Mouse (Mus musculus) hindbrain, postnatal 0 days (tissue): ENCODE measurements around the gene Mmaa. TPM values are rescaled to one million over a fixed set of nuclear protein-coding genes. Genes with fewer than 3 reads are reported as not detected.

Experiments used
- ATAC-seq: fragments of 200-750 bp; cut with Nextera tagmentation; 2 replicates; pipeline ENCODE4 v1.8.0; 2017; ENCODE audit warnings: mild to moderate bottlenecking, moderate TSS enrichment, moderate library complexity
- DNase-seq: peaks from one replicate; pipeline ENCODE4 v3.0.0-alpha.2; 2015; ENCODE audit warnings: low spot score
- H3K27ac ChIP-seq: fragments of 300-500 bp; sonication (generic); 2 replicates; pipeline ENCODE4 v1.5.1; 2014; ENCODE audit warnings: mild to moderate bottlenecking
- H3K27me3 ChIP-seq: fragments of 300-500 bp; sonication (generic); 2 replicates; pipeline ENCODE4 v1.6.1; 2014; ENCODE audit warnings: low read length, mixed read lengths; ENCODE audit not compliant: insufficient read depth
- H3K36me3 ChIP-seq: fragments of 300-500 bp; sonication (generic); 2 replicates; pipeline ENCODE4 v1.6.1; 2014; ENCODE audit warnings: low read length, mixed read lengths; ENCODE audit not compliant: insufficient read depth
- H3K4me1 ChIP-seq: fragments of 300-500 bp; sonication (generic); 2 replicates; pipeline ENCODE4 v1.6.1; 2014; ENCODE audit warnings: antibody characterized with exemption, low read length, mixed read lengths; ENCODE audit not compliant: insufficient read depth
- H3K4me2 ChIP-seq: fragments of 300-500 bp; sonication (generic); 2 replicates; pipeline ENCODE4 v1.6.1; 2014; ENCODE audit warnings: low read depth, mild to moderate bottlenecking, low read length, moderate library complexity, mixed read lengths
- H3K4me3 ChIP-seq: fragments of 300-500 bp; sonication (generic); 2 replicates; pipeline ENCODE4 v1.5.1; 2014; ENCODE audit warnings: low read length
- H3K9ac ChIP-seq: fragments of 300-500 bp; sonication (generic); replicated peaks from 2 replicates; pipeline ENCODE4 v1.6.1; 2014; ENCODE audit warnings: mild to moderate bottlenecking, low read length, moderate library complexity, mixed read lengths
- H3K9me3 ChIP-seq: fragments of 300-500 bp; sonication (generic); 2 replicates; pipeline ENCODE4 v1.6.1; 2016; ENCODE audit warnings: low read length, mixed read lengths
- CTCF ChIP-seq: IDR thresholded peaks from 2 replicates; pipeline ENCODE4 v1.5.1; 2016; ENCODE audit warnings: antibody characterized with exemption, control low read depth, low read depth
- WGBS: fragments of 180-500 bp; shearing (Covaris S2); extraction: QIAGEN DNeasy Blood & Tissue Kit; methylation state at CpG from one replicate; pipeline ENCODE4 v1.1.7; 2014; 5-methylcytosine and 5-hydroxymethylcytosine counted together
- polyA plus RNA-seq: library from polyadenylated mRNA; unstranded; fragments of >200 nt; fragmentation: Nextera tagmentation; extraction: Ambion mirVana; gene quantifications from 2 replicates; pipeline ENCODE4 v1.2.1, GENCODE M21; 2015
- total RNA-seq: library from RNA; depleted of rRNA; stranded (reverse); fragments of >200 nt; gene quantifications from 2 replicates; pipeline ENCODE4 v1.2.3, GENCODE M21; 2014

Gene Mmaa
- total and polyA plus RNA-seq, 2 experiments from 2014 or later = 7.9 to 11.5 TPM

DNA sequence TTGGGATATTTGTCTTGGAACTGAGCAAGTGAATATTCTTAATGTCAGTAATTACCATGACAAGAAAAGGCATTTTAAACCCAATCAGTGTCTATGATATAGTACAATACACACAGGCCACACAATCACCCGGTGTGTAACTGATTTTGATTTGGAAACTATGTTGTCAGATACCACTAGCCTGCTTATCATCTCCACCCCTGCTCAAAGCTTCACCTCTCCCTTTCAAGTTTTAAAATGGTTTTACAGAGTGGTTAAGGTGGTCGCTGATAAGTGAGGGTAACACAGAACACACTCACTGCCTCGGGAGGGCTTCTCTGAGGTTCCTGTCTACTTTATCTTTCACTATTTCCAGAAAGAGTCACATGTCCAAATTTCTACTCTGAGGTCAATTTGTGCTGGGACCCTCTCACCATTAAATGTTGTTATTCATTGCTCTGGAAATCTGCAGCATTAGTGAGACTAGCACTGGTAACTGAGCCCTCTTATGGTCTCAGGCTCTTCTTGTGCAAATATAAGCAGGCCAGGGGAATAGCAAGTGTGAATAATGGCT is 1.9 kb downstream of the Mmaa start:
- H3K9ac ChIP-seq = 0 out of 2 replicates have a peak overlapping the region, but pooled peaks have one; percentile 83
- no peak for TF ChIP-seq CTCF
- peaks cover 11% of the 10 kb centered on the region for H3K4me1 ChIP-seq
- H3K36me3 ChIP-seq = no peaks in the 10 kb centered on the region
- no peak overlapping the region for H3K4me3 ChIP-seq
- ATAC-seq (no peak), DNase-seq (no peak)
- WGBS = 85% methylated on average over 3 of the region's 3 CpGs
- H3K9me3 ChIP-seq = no peaks in the 10 kb centered on the region
- H3K4me2 ChIP-seq = peak overlapping the region; percentile 67; the same call in 1 of the 2 replicates
- 0 out of 2 replicates have a peak overlapping the region, but pooled peaks have one; percentile 41 for H3K27ac ChIP-seq
- H3K27me3 ChIP-seq = no peaks in the 10 kb centered on the region

- no peak overlapping the region for H3K4me3 ChIP-seq
- ATAC-seq = no peak
- H3K27ac ChIP-seq = no peak overlapping the region
- H3K36me3 ChIP-seq = no peaks in the 10 kb centered on the region
- DNase-seq = peak; percentile 13
- 65% methylated on average over 5 of the region's 5 CpGs for WGBS
- no peaks in the 10 kb centered on the region for H3K27me3 ChIP-seq
- no peaks in the 10 kb centered on the region for H3K9me3 ChIP-seq
- no peak overlapping the region for H3K4me2 ChIP-seq
- H3K4me1 ChIP-seq = peaks cover 11% of the 10 kb centered on the region
- TF ChIP-seq CTCF = no peak
- no peak overlapping the region for H3K9ac ChIP-seq
Observed at GRCm38 (mm10) chr8:79289592-79289991, 5.1 kb downstream of the Mmaa start.

DNA sequence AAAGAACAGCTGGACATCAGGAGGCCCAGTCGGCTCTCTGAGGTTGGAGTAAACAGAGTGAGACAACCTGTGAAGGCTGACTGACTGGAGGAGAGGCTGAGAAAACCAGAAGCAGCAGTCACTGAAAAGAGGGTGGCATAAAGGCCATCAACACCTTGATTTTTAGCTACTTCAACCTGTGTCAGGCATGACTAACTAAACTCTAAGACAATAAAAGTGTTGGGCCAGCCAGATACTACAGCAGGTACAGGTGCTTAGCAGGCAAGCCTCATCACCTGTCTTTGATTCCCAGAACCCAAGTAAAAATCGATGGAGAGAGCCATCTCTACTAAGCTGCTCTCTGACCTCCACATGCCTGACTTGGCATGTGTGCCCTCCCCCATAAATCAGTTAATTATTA is 6.1 kb downstream of the Mmaa start:
- TF ChIP-seq CTCF = no peak
- Histone ChIP-seq H3K27ac (no peak overlapping the region), H3K4me2 (no peak overlapping the region), H3K27me3 (no peaks in the 10 kb centered on the region), H3K36me3 (no peaks in the 10 kb centered on the region), H3K9me3 (no peaks in the 10 kb centered on the region), H3K4me3 (no peak overlapping the region), H3K4me1 (peaks cover 10% of the 10 kb centered on the region), H3K9ac (no peak overlapping the region)
- 58% methylated on average over 2 of the region's 2 CpGs for WGBS
- DNase-seq (no peak), ATAC-seq (no peak)

DNA sequence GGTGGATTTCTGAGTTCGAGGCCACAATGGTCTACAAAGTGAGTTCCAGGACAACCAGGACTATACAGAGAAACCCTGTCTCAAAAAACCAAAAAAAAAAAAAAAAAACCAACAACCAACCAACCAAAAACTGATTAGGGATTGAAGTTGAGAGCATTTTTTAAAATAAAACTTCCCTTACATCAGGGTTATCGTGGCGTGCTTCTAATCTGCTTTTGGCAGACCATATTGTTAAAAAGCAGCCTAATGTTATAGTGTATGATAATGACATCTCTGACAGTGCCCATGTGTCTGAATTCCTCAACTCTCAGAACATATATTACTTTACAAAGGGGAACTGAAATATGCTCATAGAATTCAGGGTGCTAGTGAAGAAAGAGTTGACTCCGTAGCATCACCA is 6.5 kb downstream of the Mmaa start:
- Histone ChIP-seq H3K4me3 (no peak overlapping the region), H3K4me1 (peaks cover 5% of the 10 kb centered on the region), H3K4me2 (no peak overlapping the region), H3K36me3 (0 out of 2 replicates have a peak, but pooled peaks cover 3% of the 10 kb centered on the region), H3K9me3 (no peaks in the 10 kb centered on the region), H3K27ac (no peak overlapping the region), H3K9ac (no peak overlapping the region), H3K27me3 (no peaks in the 10 kb centered on the region)
- WGBS = 94% methylated on average over 4 of the region's 4 CpGs
- ATAC-seq (no peak), DNase-seq (no peak)
- no peak for TF ChIP-seq CTCF

- no peak for ATAC-seq
- no peaks in the 10 kb centered on the region for H3K27me3 ChIP-seq
- no peak overlapping the region for H3K4me2 ChIP-seq
- 90% methylated on average over 3 of the region's 3 CpGs for WGBS
- H3K36me3 ChIP-seq = 0 out of 2 replicates have a peak, but pooled peaks cover 7% of the 10 kb centered on the region
- no peaks in the 10 kb centered on the region for H3K9me3 ChIP-seq
- H3K4me1 ChIP-seq = no peaks in the 10 kb centered on the region
- no peak overlapping the region for H3K27ac ChIP-seq
- no peak overlapping the region for H3K4me3 ChIP-seq
- DNase-seq = no peak
- no peak for TF ChIP-seq CTCF
- no peak overlapping the region for H3K9ac ChIP-seq
Observed at GRCm38 (mm10) chr8:79286424-79286823, 8.3 kb downstream of the Mmaa start.

GRCm38 (mm10) chr8:79284626-79285025 is 10.1 kb downstream of the Mmaa start:
- WGBS = 92% methylated on average over 3 of the region's 3 CpGs
- Histone ChIP-seq H3K4me1 (no peaks in the 10 kb centered on the region), H3K36me3 (0 out of 2 replicates have a peak, but pooled peaks cover 7% of the 10 kb centered on the region), H3K27me3 (no peaks in the 10 kb centered on the region), H3K9me3 (no peaks in the 10 kb centered on the region), H3K4me3 (no peak overlapping the region), H3K9ac (no peak overlapping the region), H3K4me2 (no peak overlapping the region), H3K27ac (no peak overlapping the region)
- DNase-seq (no peak), ATAC-seq (no peak)
- TF ChIP-seq CTCF = no peak

DNA sequence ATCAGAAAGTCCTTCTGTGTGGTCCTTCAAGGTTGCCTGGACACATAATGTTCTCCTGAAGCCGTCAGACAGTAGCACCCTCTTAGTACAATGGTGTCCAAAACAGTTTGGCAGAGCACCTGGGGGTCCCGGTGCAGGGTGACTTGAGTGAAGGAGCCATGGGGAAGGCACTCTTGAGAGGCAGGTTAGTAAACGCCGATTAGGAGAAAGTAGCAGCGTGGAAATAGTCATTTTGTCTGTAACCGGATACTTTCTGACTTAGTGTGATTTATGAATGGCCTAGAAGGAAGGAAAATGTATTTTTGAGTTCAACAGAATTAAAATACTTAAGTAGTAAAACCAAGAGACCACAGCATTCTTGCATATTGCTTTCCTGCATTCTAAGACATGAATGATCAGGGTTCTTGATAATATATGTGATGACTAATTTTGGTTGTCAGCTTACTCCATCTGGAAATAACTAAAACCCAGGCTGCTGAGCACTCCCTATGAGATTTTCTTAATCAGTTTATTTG is 13.3 kb downstream of the Mmaa start:
- no peak overlapping the region for H3K27ac ChIP-seq

More for the DNA sequence above, 13.3 kb downstream of the Mmaa start:
- DNase-seq (no peak), ATAC-seq (no peak)
- Histone ChIP-seq H3K4me1 (no peaks in the 10 kb centered on the region), H3K27me3 (no peaks in the 10 kb centered on the region), H3K4me2 (no peak overlapping the region), H3K4me3 (no peak overlapping the region), H3K9me3 (no peaks in the 10 kb centered on the region), H3K36me3 (peaks cover 17% of the 10 kb centered on the region), H3K9ac (no peak overlapping the region)
- no peak for TF ChIP-seq CTCF
- WGBS = 89% methylated on average over 6 of the region's 6 CpGs
